Mouse (Mus musculus): ENCODE data around the gene Dgki.

GRCm38 (mm10) chr6:37142991-37143866 lies 156.8 kb downstream of the Dgki start:
- TF ChIP-seq MAFK (IDR thresholded peaks at IDR 0.05; ENCODE audit: insufficient read depth, low read depth, low read length), result no peak
- TF ChIP-seq CHD2 (IDR thresholded peaks at IDR 0.05; ENCODE audit: low read depth, low read length), result no peak
- no peak for TF ChIP-seq HCFC1 (IDR thresholded peaks at IDR 0.05; ENCODE audit: borderline replicate concordance, insufficient read depth, low read length)

All from ES-E14 (cell line).